ENCODE assay signal across 9 mouse cellular contexts in genomic region chr7:130577388-130578003, GRCm38 (mm10). TPM values are rescaled to one million over a fixed set of nuclear protein-coding genes. Genes with fewer than 3 reads are reported as not detected.
DNase-seq lines count a peak whose midpoint lies in the region; ATAC-seq lines count a peak whose summit lies in the region.
"Had no signal": no experiment of that assay in that cellular context is flagged by ENCODE, and none has a peak within 500 bp of the region (broad histone marks: within the 10 kb centered on the region; RNA-seq: fewer than 3 reads in every experiment).

Tacc2 (plus strand) TSS chr7:130577438.

- no peaks in the 10 kb centered on the region for H3K4me1 ChIP-seq in midbrain, embryonic 11.5 days (ENCODE audit: control insufficient read depth, insufficient read depth, low read length)

- no peak within 1 kb of the TSS for H3K27ac ChIP-seq in midbrain, embryonic 11.5 days (ENCODE audit: low read depth, low read length)
- H3K27ac ChIP-seq: macrophage had no signal

- peak in 1 of 2 experiments; percentile 13 for DNase-seq in heart, adult 18-20 months
- no peak for DNase-seq in heart, adult 9 months (ENCODE audit: low spot score in 2 of 2)
- no peak for DNase-seq in adrenal gland, postnatal 36 days
- DNase-seq in gastrocnemius, postnatal 4 days (ENCODE audit: low spot score in 2 of 2), result no peak
- DNase-seq in kidney, postnatal 14 days, result peak; percentile 21
- DNase-seq in midbrain, embryonic 11.5 days (ENCODE audit: low spot score, missing footprints), result peak; percentile 78
- no peak for DNase-seq in MN1 (ENCODE audit: low spot score)
- no peak for DNase-seq in spleen, postnatal 10 days (ENCODE audit: low spot score in 2 of 2)

- no peak within 1 kb of the TSS for H3K4me3 ChIP-seq in midbrain, embryonic 11.5 days (ENCODE audit: low read depth, low read length)

- H3K36me3 ChIP-seq in midbrain, embryonic 11.5 days (ENCODE audit: control insufficient read depth, insufficient read depth, low read length), result no peaks in the 10 kb centered on the region

- H3K9me3 ChIP-seq in midbrain, embryonic 11.5 days (ENCODE audit: control insufficient read depth, low read length), result no peaks in the 10 kb centered on the region

- no peak within 1 kb of the TSS for H3K9ac ChIP-seq in midbrain, embryonic 11.5 days (ENCODE audit: low read length)

- ATAC-seq in midbrain, embryonic 11.5 days (ENCODE audit: low FRiP score), result no peak

- no peaks in the 10 kb centered on the region for H3K27me3 ChIP-seq in midbrain, embryonic 11.5 days (ENCODE audit: control insufficient read depth, insufficient read depth, low read length)

- 54% methylated on average over 15 of the region's 15 CpGs for WGBS in midbrain, embryonic 11.5 days

- H3K4me2 ChIP-seq in midbrain, embryonic 11.5 days, result no peak within 1 kb of the TSS

RNA-seq across cellular contexts. Expression of gene Tacc2, which starts in this region (rescaled TPM):
- total RNA-seq in heart, adult 18-20 months (2021), result 100 to 1,000 TPM; 317 to 395 TPM
- total RNA-seq in adrenal gland, postnatal 36 days (2021), result 10 to 100 TPM; 26.6 to 35.5 TPM
- 100 to 1,000 TPM; 171 to 202 TPM for total RNA-seq in gastrocnemius, postnatal 4 days (2021)
- 45.8 and 47.3 TPM in 2 replicates for polyA plus RNA-seq in midbrain, embryonic 11.5 days (2014; fragmentation: Nextera tagmentation; extraction: Ambion mirVana)

Comparison
In these comparisons a context has a peak if more than half of its experiments do, and no peak if none do; other contexts are left out.
1. RNA of gene Tacc2 (total RNA-seq): 317 to 395 TPM in heart, adult 18-20 months and 171 to 202 TPM in gastrocnemius, postnatal 4 days; 26.6 to 35.5 TPM in adrenal gland, postnatal 36 days; every median in the first group is over 4 times any median in the second.
2. DNase-seq: peak in kidney, postnatal 14 days (single experiment) and midbrain, embryonic 11.5 days (single experiment); none in heart, adult 9 months (0 of 2), adrenal gland, postnatal 36 days (0 of 2), gastrocnemius, postnatal 4 days (0 of 2), MN1 (single experiment) and spleen, postnatal 10 days (0 of 2).